In genomic region chr11:60934795-60935194, GRCm38 (mm10) we compare ENCODE assay signal across 12 mouse cellular contexts. TPM values are rescaled to one million over a fixed set of nuclear protein-coding genes. Genes with fewer than 3 reads are reported as not detected.
DNase-seq lines count a peak whose midpoint lies in the region; ATAC-seq and TF ChIP-seq lines count a peak whose summit lies in the region.
"Had no signal": no experiment of that assay in that cellular context is flagged by ENCODE, and none has a peak within 500 bp of the region (broad histone marks: within the 10 kb centered on the region; RNA-seq: fewer than 3 reads in every experiment).

No protein-coding gene starts in this region.

- H3K4me3 ChIP-seq in heart, embryonic 10.5 days, result no peak overlapping the region
- H3K4me3 ChIP-seq in limb, embryonic 13.5 days, result no peak overlapping the region
- H3K4me3 ChIP-seq in limb, embryonic 10.5 days, result no peak overlapping the region
- H3K4me3 ChIP-seq in bone marrow, adult 2 months (replicated peaks; ENCODE audit: control insufficient read depth, low read depth, low read length), result peak overlapping the region; percentile 25
- H3K4me3 ChIP-seq in macrophage (ENCODE audit: inconsistent target), result no peak overlapping the region
- H3K4me3 ChIP-seq: limb, embryonic 12.5 days had no signal

- intact Hi-C loops in heart, postnatal 14 days (cut with DNase I), result no loop called here

- peaks cover 77% of the 10 kb centered on the region for H3K4me1 ChIP-seq in heart, embryonic 10.5 days
- H3K4me1 ChIP-seq in limb, embryonic 13.5 days, result peaks cover 30% of the 10 kb centered on the region
- peaks cover 35% of the 10 kb centered on the region for H3K4me1 ChIP-seq in limb, embryonic 10.5 days
- H3K4me1 ChIP-seq in bone marrow, adult 2 months (ENCODE audit: control insufficient read depth, insufficient read depth, low read length), result peaks cover 13% of the 10 kb centered on the region

- peak overlapping the region; percentile 71; the same call in 1 of the 2 replicates for H3K27ac ChIP-seq in heart, embryonic 10.5 days
- H3K27ac ChIP-seq in limb, embryonic 13.5 days, result no peak overlapping the region
- no peak overlapping the region for H3K27ac ChIP-seq in limb, embryonic 10.5 days
- peak overlapping the region; percentile 86 for H3K27ac ChIP-seq in bone marrow, adult 2 months (ENCODE audit: control insufficient read depth, insufficient read depth, low read depth, low read length, poor library complexity)
- H3K27ac ChIP-seq in macrophage, result peak overlapping the region; percentile 96
- H3K27ac ChIP-seq: hindbrain, embryonic 14.5 days; limb, embryonic 12.5 days had no signal

- 69% methylated on average over 2 of the region's 2 CpGs for WGBS in heart, embryonic 10.5 days
- 88% methylated on average over 2 of the region's 2 CpGs for WGBS in limb, embryonic 13.5 days
- 86% methylated on average over 2 of the region's 2 CpGs for WGBS in limb, embryonic 10.5 days
- WGBS in bone marrow, adult 2 months, result 45% methylated on average over 2 of the region's 2 CpGs
- WGBS in macrophage (ENCODE audit: missing documents), result 59% methylated on average over 2 of the region's 2 CpGs

- no peak overlapping the region for H3K4me2 ChIP-seq in limb, embryonic 13.5 days (replicated peaks)
- H3K4me2 ChIP-seq: hindbrain, embryonic 14.5 days had no signal

- no peak for DNase-seq in heart, embryonic 10.5 days (ENCODE audit: low spot score)
- no peak for DNase-seq in heart, postnatal 14 days
- no peak for DNase-seq in limb, embryonic 10.5 days (ENCODE audit: low spot score)
- DNase-seq in left cerebral cortex, adult 8-10 months (ENCODE audit: low spot score in 2 of 2), result no peak
- no peak for DNase-seq in cerebellum, adult 8-10 months
- DNase-seq: cerebellum, postnatal 25 days had no signal

- H3K9ac ChIP-seq in limb, embryonic 13.5 days, result 0 out of 2 replicates have a peak overlapping the region, but pooled peaks have one; percentile 8
- H3K9ac ChIP-seq: hindbrain, embryonic 14.5 days; limb, embryonic 12.5 days had no signal

- TF ChIP-seq POLR2A in bone marrow, adult 2 months (IDR thresholded peaks at IDR 0.05; ENCODE audit: borderline replicate concordance, control insufficient read depth, low read depth, low read length), result no peak

- peaks cover under 1% of the 10 kb centered on the region; the same call in 1 of the 2 replicates for H3K27me3 ChIP-seq in heart, embryonic 10.5 days (ENCODE audit: insufficient read depth, poor library complexity, severe bottlenecking)
- H3K27me3 ChIP-seq in limb, embryonic 13.5 days, result 0 out of 2 replicates have a peak, but pooled peaks cover 6% of the 10 kb centered on the region
- peaks cover 13% of the 10 kb centered on the region; the same call in 1 of the 2 replicates for H3K27me3 ChIP-seq in limb, embryonic 10.5 days (ENCODE audit: low read depth, poor library complexity, severe bottlenecking)

- H3K79me2 ChIP-seq in macrophage (ENCODE audit: inconsistent target), result peaks cover 76% of the 10 kb centered on the region

- H3K36me3 ChIP-seq in heart, embryonic 10.5 days, result 0 out of 2 replicates have a peak, but pooled peaks cover 6% of the 10 kb centered on the region
- peaks cover 6% of the 10 kb centered on the region; the same call in 1 of the 2 replicates for H3K36me3 ChIP-seq in limb, embryonic 13.5 days
- peaks cover 23% of the 10 kb centered on the region for H3K36me3 ChIP-seq in limb, embryonic 10.5 days
- no peaks in the 10 kb centered on the region for H3K36me3 ChIP-seq in macrophage (ENCODE audit: inconsistent target)

- no peaks in the 10 kb centered on the region for H3K9me3 ChIP-seq in heart, embryonic 10.5 days
- H3K9me3 ChIP-seq in limb, embryonic 13.5 days, result no peaks in the 10 kb centered on the region
- no peaks in the 10 kb centered on the region for H3K9me3 ChIP-seq in limb, embryonic 10.5 days (replicated peaks)
- H3K9me3 ChIP-seq: limb, embryonic 12.5 days had no signal

- ATAC-seq in limb, embryonic 13.5 days (ENCODE audit: low FRiP score, low read depth), result no peak
- ATAC-seq: midbrain, embryonic 16.5 days had no signal

- no peak; the same call in 1 of the 2 replicates for TF ChIP-seq CTCF in bone marrow, adult 2 months (IDR thresholded peaks at IDR 0.05; ENCODE audit: control insufficient read depth, insufficient read depth, low read length)

RNA-seq across cellular contexts. Expression of gene Map2k3, which starts 3.0 kb away (rescaled TPM):
- polyA plus RNA-seq in heart, embryonic 10.5 days (2016; fragmentation: Nextera tagmentation; extraction: Ambion mirVana), result 86.5 and 91.3 TPM in 2 replicates
- total RNA-seq in heart, postnatal 14 days (2021), result 10 to 100 TPM; 71.2 to 77.8 TPM
- 87.6 and 93.3 TPM in 2 replicates for polyA plus RNA-seq in limb, embryonic 13.5 days (2015; fragmentation: Nextera tagmentation; extraction: Ambion mirVana)
- polyA plus RNA-seq in limb, embryonic 10.5 days (2016; fragmentation: Nextera tagmentation; extraction: Ambion mirVana), result 78.3 and 93.3 TPM in 2 replicates
- 68.0 and 74.9 TPM in 2 replicates for polyA plus RNA-seq in bone marrow, adult 2 months (2011; ENCODE audit: insufficient read depth, insufficient read length, low replicate concordance, missing spikeins)
- total RNA-seq in macrophage (2018; cell fraction: chromatin; rRNA removed), result 100 to 1,000 TPM in 12 of 26 experiments, 10 to 100 TPM in 14; 34.0 to 769 (median 90.4) TPM
- 100 to 1,000 TPM in 4 of 26 experiments, 10 to 100 TPM in 22; 21.9 to 176 (median 42.3) TPM for total RNA-seq in macrophage (2018; cell fraction: cytosol; rRNA removed)
- total RNA-seq in macrophage (2018; cell fraction: nucleus; rRNA removed), result 100 to 1,000 TPM in 11 of 26 experiments, 10 to 100 TPM in 15; 27.6 to 346 (median 55.5) TPM
- polyA plus RNA-seq in macrophage (2018), result 27.6 to 67.9 TPM (median 38.6 TPM) in 3 replicates
- 10 to 100 TPM; 12.0 to 18.7 (median 16.3) TPM for total RNA-seq in left cerebral cortex, adult 8-10 months (2022)

RNA-seq across cellular contexts. Expression of gene Natd1, which starts 20.2 kb away (rescaled TPM):
- polyA plus RNA-seq in heart, embryonic 10.5 days (2016; fragmentation: Nextera tagmentation; extraction: Ambion mirVana), result 25.5 and 28.6 TPM in 2 replicates
- total RNA-seq in heart, postnatal 14 days (2021), result 10 to 100 TPM; 14.5 to 17.4 TPM
- 21.0 and 22.3 TPM in 2 replicates for polyA plus RNA-seq in limb, embryonic 13.5 days (2015; fragmentation: Nextera tagmentation; extraction: Ambion mirVana)
- 14.2 and 17.0 TPM in 2 replicates for polyA plus RNA-seq in limb, embryonic 10.5 days (2016; fragmentation: Nextera tagmentation; extraction: Ambion mirVana)
- 6.6 and 9.1 TPM in 2 replicates for polyA plus RNA-seq in bone marrow, adult 2 months (2011; ENCODE audit: insufficient read depth, insufficient read length, low replicate concordance, missing spikeins)
- 10 to 100 TPM in 2 of 26 experiments, 1 to 10 TPM in 24; 1.0 to 17.6 (median 3.3) TPM for total RNA-seq in macrophage (2018; cell fraction: chromatin; rRNA removed)
- 10 to 100 TPM in 24 of 26 experiments, 1 to 10 TPM in 2; 6.6 to 37.9 (median 19.6) TPM for total RNA-seq in macrophage (2018; cell fraction: cytosol; rRNA removed)
- 10 to 100 TPM in 8 of 26 experiments, 1 to 10 TPM in 18; 1.4 to 24.3 (median 6.3) TPM for total RNA-seq in macrophage (2018; cell fraction: nucleus; rRNA removed)
- 10.5 to 34.7 TPM (median 31.3 TPM) in 3 replicates for polyA plus RNA-seq in macrophage (2018)
- total RNA-seq in left cerebral cortex, adult 8-10 months (2022), result 10 to 100 TPM in 3 of 4 experiments, 1 to 10 TPM in 1; 9.6 to 13.4 (median 11.9) TPM

RNA-seq across cellular contexts. Expression of gene Tmem11, which starts 55.7 kb away (rescaled TPM):
- polyA plus RNA-seq in heart, embryonic 10.5 days (2016; fragmentation: Nextera tagmentation; extraction: Ambion mirVana), result 77.3 and 80.5 TPM in 2 replicates
- total RNA-seq in heart, postnatal 14 days (2021), result 10 to 100 TPM; 30.0 to 33.3 TPM
- polyA plus RNA-seq in limb, embryonic 13.5 days (2015; fragmentation: Nextera tagmentation; extraction: Ambion mirVana), result 62.3 and 67.1 TPM in 2 replicates
- 75.9 and 78.4 TPM in 2 replicates for polyA plus RNA-seq in limb, embryonic 10.5 days (2016; fragmentation: Nextera tagmentation; extraction: Ambion mirVana)
- polyA plus RNA-seq in bone marrow, adult 2 months (2011; ENCODE audit: insufficient read depth, insufficient read length, low replicate concordance, missing spikeins), result 17.5 and 25.7 TPM in 2 replicates
- total RNA-seq in macrophage (2018; cell fraction: chromatin; rRNA removed), result 10 to 100 TPM in 11 of 26 experiments, 1 to 10 TPM in 15; 4.6 to 15.0 (median 9.0) TPM
- 10 to 100 TPM; 14.3 to 34.9 (median 24.2) TPM for total RNA-seq in macrophage (2018; cell fraction: cytosol; rRNA removed)
- total RNA-seq in macrophage (2018; cell fraction: nucleus; rRNA removed), result 10 to 100 TPM in 18 of 26 experiments, 1 to 10 TPM in 8; 6.1 to 25.8 (median 14.1) TPM
- 18.3 to 26.9 TPM (median 20.6 TPM) in 3 replicates for polyA plus RNA-seq in macrophage (2018)
- total RNA-seq in left cerebral cortex, adult 8-10 months (2022), result 10 to 100 TPM; 26.7 to 33.3 (median 30.3) TPM

Comparison
In these comparisons a context has a peak if more than half of its experiments do, and no peak if none do; other contexts are left out.
1. H3K27ac ChIP-seq: peak in heart, embryonic 10.5 days (single experiment), bone marrow, adult 2 months (single experiment) and macrophage (single experiment); none in limb, embryonic 13.5 days (single experiment) and limb, embryonic 10.5 days (single experiment).